Mouse (Mus musculus) bone marrow, adult 2 months (tissue): ENCODE measurements around the gene Sugp2. TPM values are rescaled to one million over a fixed set of nuclear protein-coding genes. Genes with fewer than 3 reads are reported as not detected.

ENCODE experiments used
- H3K27ac ChIP-seq: fragments of 200-500 bp; 2 replicates; pipeline ENCODE4 v1.5.1; 2012; ENCODE audit warnings: low read depth, mild to moderate bottlenecking, control low read depth, inconsistent platforms, low read length; ENCODE audit not compliant: control insufficient read depth, poor library complexity, insufficient read depth
- H3K4me1 ChIP-seq: fragments of 200-500 bp; 2 replicates; pipeline ENCODE4 v1.6.1; 2011; ENCODE audit warnings: low read length; ENCODE audit not compliant: control insufficient read depth, insufficient read depth
- H3K4me3 ChIP-seq: fragments of 200-500 bp; replicated peaks from 2 replicates; pipeline ENCODE3; 2011; ENCODE audit warnings: mild to moderate bottlenecking, low read depth, low read length, control low read depth; ENCODE audit not compliant: control insufficient read depth
- CTCF ChIP-seq: fragments of 200-500 bp; IDR thresholded peaks from 2 replicates; pipeline ENCODE4 v1.5.1; 2011; ENCODE audit warnings: low read length, control low read depth; ENCODE audit not compliant: control insufficient read depth, insufficient read depth
- POLR2A ChIP-seq: fragments of 200-500 bp; IDR thresholded peaks from 2 replicates; pipeline ENCODE4 v1.6.1; 2011; ENCODE audit warnings: low read depth, mild to moderate bottlenecking, control low read depth, low read length, borderline replicate concordance; ENCODE audit not compliant: control insufficient read depth
- WGBS: fragments of 180-500 bp; shearing (Covaris S2); methylation state at CpG from one replicate; pipeline ENCODE4 v1.1.7; 2018; 5-methylcytosine and 5-hydroxymethylcytosine counted together
- polyA plus RNA-seq: library from polyadenylated mRNA; stranded (reverse); fragments of >200 nt; gene quantifications from 2 replicates; pipeline ENCODE4 v1.2.4, GENCODE M21; 2011; ENCODE audit warnings: low replicate concordance; ENCODE audit not compliant: missing spikeins, insufficient read depth, insufficient read length

Gene Sugp2
- 89.1 and 192 TPM in 2 replicates for polyA plus RNA-seq

- TF ChIP-seq CTCF (no peak), POLR2A (peak; percentile 81; the same call in 1 of the 2 replicates)
- Histone ChIP-seq H3K27ac (peak within 1 kb of the TSS; percentile 94), H3K4me1 (no peaks in the 10 kb centered on the region; the same call in 1 of the 2 replicates), H3K4me3 (peak within 1 kb of the TSS; percentile 94)
- under 1% methylated on average over 66 of the region's 67 CpGs for WGBS
These were observed at the start of gene Sugp2, which contains the start of gene Armc6 for GRCm38 (mm10) chr8:70234080-70234780. TSS of gene Sugp2 (plus strand) at chr8:70234226. TSS of gene Armc6 (minus strand) at chr8:70234466.

- WGBS: 76% methylated on average over 7 of the region's 7 CpGs
- Histone ChIP-seq H3K4me3 (no peak overlapping the region), H3K4me1 (no peaks in the 10 kb centered on the region), H3K27ac (no peak overlapping the region)
- TF ChIP-seq POLR2A: no peak
- no peak for TF ChIP-seq CTCF
These were observed 45.3 kb upstream of the Sugp2 start for GRCm38 (mm10) chr8:70188707-70189106.

- Histone ChIP-seq H3K4me1 (no peaks in the 10 kb centered on the region), H3K27ac (no peak overlapping the region), H3K4me3 (no peak overlapping the region)
- WGBS: 84% methylated on average over 5 of the region's 5 CpGs
- TF ChIP-seq POLR2A (no peak), CTCF (no peak)
These were observed 40.8 kb upstream of the Sugp2 start for GRCm38 (mm10) chr8:70193238-70193637.

GRCm38 (mm10) chr8:70194191-70194590 lies 39.8 kb upstream of the Sugp2 start:
- WGBS: 94% methylated on average over 3 of the region's 3 CpGs
- H3K27ac ChIP-seq: no peak overlapping the region
- no peak for TF ChIP-seq CTCF
- no peak for TF ChIP-seq POLR2A

GRCm38 (mm10) chr8:70195762-70196161 lies 38.3 kb upstream of the Sugp2 start:
- Histone ChIP-seq H3K4me1 (peaks cover 3% of the 10 kb centered on the region; the same call in 1 of the 2 replicates), H3K27ac (no peak overlapping the region), H3K4me3 (no peak overlapping the region)
- WGBS: 72% methylated on average over 2 of the region's 2 CpGs
- TF ChIP-seq CTCF (no peak), POLR2A (no peak)

More at GRCm38 (mm10) chr8:70194191-70194590, 39.8 kb upstream of the Sugp2 start:
- Histone ChIP-seq H3K4me3 (no peak overlapping the region), H3K4me1 (no peaks in the 10 kb centered on the region)

GRCm38 (mm10) chr8:70197603-70198002 lies 36.4 kb upstream of the Sugp2 start:
- Histone ChIP-seq H3K27ac (no peak overlapping the region), H3K4me3 (no peak overlapping the region), H3K4me1 (peaks cover 5% of the 10 kb centered on the region; the same call in 1 of the 2 replicates)
- WGBS: 87% methylated on average over 7 of the region's 7 CpGs
- no peak for TF ChIP-seq POLR2A
- no peak for TF ChIP-seq CTCF

GRCm38 (mm10) chr8:70200098-70200681 lies 33.8 kb upstream of the Sugp2 start:
- TF ChIP-seq CTCF (peak; percentile 42; the same call in 1 of the 2 replicates), POLR2A (no peak)
- Histone ChIP-seq H3K27ac (peak overlapping the region; percentile 27; the same call in 1 of the 2 replicates), H3K4me1 (peaks cover 5% of the 10 kb centered on the region; the same call in 1 of the 2 replicates), H3K4me3 (no peak overlapping the region)
- WGBS: 79% methylated on average over 5 of the region's 5 CpGs

GRCm38 (mm10) chr8:70201417-70201816 lies 32.6 kb upstream of the Sugp2 start:
- H3K27ac ChIP-seq: peak overlapping the region; percentile 87

More at GRCm38 (mm10) chr8:70201417-70201816, 32.6 kb upstream of the Sugp2 start:
- TF ChIP-seq CTCF (no peak), POLR2A (no peak)
- peaks cover 5% of the 10 kb centered on the region; the same call in 1 of the 2 replicates for H3K4me1 ChIP-seq
- peak overlapping the region; percentile 0 for H3K4me3 ChIP-seq
- WGBS: 56% methylated on average over 3 of the region's 3 CpGs
